Mouse (Mus musculus): ENCODE data around the gene Zfp786.
"Not testable (repeated sequence)": the region's sequence is repeated elsewhere in the genome, so short reads cannot be mapped to it uniquely, and the experiment has no call there.

Gene Zfp786

DNA sequence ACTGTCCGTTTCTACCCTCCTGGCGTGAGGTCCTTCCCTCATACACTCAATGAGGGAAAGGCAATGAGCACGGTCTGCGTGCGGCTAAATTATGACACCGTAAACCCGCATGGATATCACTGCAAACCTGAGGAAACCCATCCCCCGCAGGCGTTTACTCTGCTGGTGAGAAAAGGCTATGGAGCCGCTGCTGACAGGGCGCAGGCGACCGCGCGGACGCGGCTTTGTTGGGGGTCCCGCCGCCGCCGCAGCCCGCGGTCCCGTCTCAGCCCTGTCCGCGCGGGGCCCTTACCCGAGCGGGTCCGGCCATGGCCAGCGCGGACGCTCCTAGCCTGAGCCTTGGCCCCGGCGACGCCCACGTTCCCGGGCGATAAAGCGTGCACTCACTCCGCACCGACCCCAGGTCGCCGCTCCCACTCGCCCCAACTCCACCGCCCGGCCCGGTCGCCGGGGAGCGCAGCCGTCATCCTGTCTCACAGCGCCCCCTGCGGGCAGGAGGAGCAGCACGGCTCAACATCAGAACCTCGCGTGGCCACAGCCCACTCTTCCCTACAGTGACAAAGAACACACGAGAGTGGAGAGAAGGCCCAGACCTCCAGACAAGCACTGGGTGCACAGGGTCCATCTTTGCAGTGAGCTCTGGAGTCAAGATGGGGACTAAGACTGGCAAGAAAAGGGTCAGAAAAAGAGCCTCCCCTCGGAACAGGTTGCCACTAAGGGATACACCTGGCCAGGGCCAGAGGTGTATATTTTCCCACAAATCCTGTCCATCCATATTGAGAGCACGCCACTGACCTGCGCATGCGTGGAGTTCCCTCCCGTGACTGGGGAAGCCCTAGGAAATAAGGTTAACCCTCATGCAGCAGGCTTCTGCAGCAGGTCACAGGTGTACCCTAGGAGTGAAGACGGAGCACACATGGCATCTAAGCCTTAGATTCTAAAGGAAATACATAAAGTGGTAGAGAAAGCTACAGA lies at the start of gene Zfp786:
TSS of gene Zfp786 (minus strand) at position 764 of the 975 bp plus-strand sequence.
- DNase-seq (ENCODE audit: extremely low read depth, low read depth, low spot score): no peak

DNA sequence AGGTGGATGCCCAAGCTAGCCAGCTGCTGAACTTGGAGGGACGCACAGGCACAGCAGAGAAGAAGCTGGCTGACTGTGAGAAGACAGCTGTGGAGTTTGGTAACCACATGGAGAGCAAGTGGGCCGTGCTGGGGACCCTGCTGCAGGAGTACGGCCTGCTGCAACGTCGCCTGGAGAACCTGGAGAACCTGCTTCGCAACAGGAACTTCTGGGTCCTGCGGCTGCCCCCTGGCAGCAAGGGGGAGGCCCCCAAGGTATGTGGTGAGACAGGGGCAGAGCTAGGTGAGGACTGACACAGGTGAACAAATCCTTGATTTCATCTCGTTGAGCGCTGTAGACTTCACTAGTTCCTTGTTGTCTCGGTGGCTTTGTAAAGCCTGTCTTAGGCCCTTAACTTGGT lies 49.5 kb upstream of the Zfp786 start:
- no peak for DNase-seq (ENCODE audit: extremely low read depth, low read depth, low spot score)

DNA sequence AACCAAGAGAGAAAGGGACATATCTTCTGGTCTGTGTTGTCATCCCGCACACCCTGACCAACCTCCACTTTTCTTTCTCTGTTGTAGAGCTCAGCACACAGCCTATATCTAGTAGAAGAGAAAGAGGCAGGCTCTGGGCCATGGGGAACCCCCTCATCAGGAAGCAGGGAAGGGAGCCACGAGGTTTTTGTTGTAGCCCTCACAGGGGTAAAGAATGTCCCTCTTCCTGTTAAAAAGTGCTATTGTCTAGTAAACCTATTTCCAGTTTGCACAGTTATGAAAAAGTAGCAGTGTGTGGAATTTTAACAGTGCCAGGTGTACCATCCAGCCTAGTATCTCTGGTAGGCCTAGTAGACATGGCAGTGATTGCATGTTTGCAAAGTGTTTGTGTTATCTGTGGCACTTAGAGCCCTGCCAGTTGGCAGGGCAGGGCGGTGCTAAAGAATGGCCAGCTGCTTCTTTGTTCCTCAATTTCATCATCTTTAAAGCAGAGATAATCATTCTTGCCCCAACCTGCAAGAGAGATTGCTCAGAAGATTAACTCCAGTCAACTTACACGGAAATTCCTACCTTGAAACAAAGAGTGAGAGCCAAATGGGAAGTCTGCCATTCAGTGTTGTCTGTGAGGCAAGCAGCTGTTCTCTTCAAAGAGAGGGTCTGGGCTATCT lies 48.5 kb upstream of the Zfp786 start:
- DNase-seq (ENCODE audit: extremely low read depth, low read depth, low spot score): peak; percentile 97

DNA sequence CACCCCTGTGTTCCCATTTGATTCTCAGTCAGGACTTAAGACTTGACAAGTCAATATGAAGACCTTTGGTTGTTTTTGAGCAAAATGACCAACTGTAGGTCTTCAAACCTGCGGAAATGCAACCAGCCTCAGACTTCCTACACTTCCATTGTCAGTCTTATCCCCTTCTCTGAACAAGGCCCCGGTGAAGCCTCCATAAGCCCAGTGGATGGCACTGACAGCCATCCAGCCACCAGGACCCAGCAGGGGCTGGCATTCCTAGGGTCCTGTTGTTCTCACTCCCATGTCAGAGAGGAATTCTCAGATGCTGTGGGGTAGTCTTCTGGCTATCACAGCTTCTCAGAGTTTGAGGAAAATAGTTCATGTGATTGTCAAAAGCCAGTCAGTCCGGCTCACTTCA lies 47.9 kb upstream of the Zfp786 start:
- no peak for DNase-seq (ENCODE audit: extremely low read depth, low read depth, low spot score)

DNA sequence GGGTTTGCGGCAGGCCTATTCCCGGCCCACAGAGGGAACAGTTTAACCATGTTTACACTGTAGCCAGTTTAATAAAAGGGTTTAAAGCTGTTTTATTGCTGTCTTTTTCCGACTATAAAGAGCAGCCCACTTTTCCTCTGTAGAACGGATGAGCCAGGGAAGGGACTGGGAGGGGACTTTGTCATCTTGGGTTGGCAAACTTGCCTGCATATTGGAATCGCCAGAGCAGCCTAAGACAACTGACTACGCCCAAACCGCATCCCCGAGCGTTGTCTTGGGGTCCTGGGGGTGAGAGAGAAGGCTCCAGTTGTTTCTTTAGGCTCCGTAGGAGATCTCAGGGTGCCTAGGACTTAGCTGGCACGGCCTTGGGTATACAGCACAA lies 47.5 kb upstream of the Zfp786 start:
- DNase-seq (ENCODE audit: extremely low read depth, low read depth, low spot score): no peak

DNA sequence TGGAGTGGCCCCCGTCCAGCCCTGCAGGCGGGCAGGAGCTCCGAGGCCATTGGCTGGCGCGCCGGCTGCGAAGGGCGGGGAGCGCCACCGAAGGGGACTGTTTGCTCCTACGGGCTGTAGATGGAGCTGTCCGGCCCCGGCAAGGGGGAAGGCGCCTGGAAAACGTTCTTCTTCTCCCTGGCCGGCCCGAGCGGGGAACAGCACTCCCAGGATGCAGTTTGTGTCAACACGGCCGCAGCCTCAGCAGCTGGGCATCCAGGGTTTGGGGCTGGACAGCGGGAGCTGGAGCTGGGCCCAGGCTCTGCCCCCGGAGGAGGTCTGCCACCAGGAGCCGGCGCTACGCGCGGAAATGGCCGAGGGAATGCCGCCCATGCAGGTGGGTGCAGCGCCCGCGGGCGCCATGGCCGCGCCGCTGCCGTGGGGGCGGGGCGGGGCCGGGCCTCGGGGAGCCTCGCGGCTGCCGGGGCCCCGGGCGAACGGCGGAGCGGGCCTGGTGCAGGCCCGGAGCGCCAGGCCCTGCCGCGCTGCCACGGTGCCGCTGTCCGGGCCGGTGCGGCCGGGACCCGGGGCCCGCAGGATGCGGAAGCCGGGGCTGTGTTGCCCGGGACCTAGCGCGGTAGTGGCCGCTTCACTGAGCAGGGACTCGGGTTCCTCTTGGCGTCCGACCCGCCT lies 46.9 kb upstream of the Zfp786 start:
- DNase-seq (ENCODE audit: extremely low read depth, low read depth, low spot score): no peak

DNA sequence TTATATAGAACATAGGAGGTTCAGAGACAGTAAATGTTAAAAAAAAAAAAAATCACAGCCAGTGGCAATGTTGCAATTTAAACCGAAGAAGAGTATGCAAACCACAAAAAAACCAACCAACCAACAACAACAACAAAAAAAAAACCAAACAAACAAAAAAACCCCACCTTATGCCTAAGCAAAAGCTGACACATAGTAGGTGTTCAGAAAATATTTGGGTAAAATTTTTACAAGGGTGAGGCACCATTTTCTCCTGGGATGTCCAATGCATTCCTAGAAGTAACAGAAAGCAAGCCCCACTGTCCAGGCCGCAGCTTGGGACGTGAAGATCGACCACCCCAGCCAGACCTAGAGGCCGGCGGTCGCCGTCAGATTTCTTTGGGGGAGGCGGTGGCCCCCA lies 46.4 kb upstream of the Zfp786 start, which contains the start of gene Zfp282:
TSS of gene Zfp282 (plus strand) at position 147 of the 400 bp plus-strand sequence.
- no peak for DNase-seq (ENCODE audit: extremely low read depth, low read depth, low spot score)

DNA sequence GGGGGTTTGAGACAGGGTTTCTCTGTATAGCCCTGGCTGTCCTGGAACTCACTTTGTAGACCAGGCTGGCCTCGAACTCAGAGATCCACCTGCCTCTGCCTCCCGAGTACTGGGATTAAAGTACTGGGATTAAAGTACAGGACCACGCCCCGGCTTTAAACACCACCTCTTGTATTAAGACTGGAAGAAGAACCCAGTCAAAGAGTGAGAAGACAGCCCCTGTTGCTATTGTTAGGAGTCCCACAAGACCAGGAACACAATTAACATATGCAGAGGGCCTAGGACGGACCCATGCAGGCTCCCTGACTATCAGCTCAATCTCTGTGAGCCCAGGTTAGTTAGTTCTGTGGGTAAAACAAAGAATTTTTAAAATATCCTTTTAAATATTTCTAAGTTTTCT lies 41.6 kb upstream of the Zfp786 start:
- DNase-seq (ENCODE audit: extremely low read depth, low read depth, low spot score): no peak

DNA sequence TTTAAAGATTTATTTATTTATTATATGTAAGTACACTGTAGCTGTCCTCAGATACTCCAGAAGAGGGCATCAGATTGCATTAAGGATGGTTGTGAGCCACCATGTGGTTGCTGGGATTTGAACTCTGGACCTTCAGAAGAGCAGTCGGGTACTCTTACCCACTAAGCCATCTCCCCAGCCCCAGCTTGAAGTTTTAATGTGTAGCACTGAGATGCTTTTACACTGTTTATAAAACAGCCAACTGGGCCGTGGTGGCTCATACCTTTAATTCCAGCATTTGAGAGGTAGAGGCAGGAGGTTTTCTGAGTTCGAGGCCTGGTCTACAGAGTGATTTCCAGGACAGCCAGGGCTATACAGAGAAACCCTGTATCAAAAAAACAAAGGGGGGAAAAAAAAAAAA lies 27.1 kb upstream of the Zfp786 start:
- DNase-seq (ENCODE audit: extremely low read depth, low read depth, low spot score): not testable (repeated sequence)

DNA sequence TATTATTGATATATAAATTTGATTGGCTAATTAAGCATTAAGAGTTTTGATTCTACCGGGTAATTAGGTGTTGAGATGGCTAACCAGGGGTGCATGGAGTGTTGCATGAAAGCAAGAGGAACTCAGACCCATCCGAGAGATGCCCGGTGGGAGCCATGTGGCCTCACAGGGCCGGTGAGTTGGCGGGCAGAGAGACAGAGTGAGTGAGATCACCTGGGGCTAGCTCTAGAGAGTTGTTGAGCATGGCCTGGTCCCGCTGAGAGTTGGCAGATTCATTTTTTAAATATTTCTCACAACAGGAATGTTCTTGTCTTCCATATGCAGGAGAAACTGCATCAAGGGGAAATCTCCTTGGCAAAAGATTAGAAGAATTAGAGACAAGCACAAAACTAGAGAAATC lies 26.6 kb upstream of the Zfp786 start:
- no peak for DNase-seq (ENCODE audit: extremely low read depth, low read depth, low spot score)

DNA sequence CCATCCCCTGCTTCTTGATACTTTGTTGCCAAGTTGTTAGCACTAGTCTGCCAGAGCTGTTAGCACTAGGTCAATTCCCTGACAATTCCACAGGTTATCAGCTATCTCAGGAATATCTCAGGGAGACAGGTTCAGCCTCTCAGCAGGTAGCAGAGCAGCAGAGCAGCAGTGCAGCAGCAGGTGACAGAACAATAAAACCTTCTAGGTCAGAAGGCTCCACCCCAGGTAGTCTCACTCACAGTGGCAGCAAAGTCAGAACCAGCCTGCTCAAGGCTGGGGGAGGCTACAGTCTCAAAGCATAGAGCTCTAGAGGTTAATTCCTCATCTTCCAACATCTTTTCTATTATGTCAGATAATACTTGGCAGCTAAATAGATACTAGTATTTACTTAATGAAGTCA lies 15.1 kb upstream of the Zfp786 start:
- DNase-seq (ENCODE audit: extremely low read depth, low read depth, low spot score): no peak

DNA sequence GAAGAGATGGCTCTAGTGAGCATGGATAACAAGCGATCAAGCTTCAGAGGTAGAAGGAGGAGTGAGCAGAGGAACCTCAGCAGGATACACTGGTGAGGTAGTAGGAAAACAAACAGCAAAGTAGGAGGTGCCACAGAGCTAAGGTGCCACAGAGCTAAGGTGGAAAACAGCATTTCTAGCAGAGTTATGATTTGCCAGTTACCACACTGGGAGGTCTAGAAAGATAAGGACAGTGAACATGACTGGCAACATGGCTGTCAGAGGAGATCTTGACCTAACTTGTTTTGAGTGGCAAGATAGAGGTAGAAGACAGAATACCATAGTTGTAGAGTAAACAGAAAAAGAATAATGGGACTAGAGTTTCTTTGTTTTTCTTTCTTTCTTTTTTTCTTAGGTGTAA lies 11.7 kb upstream of the Zfp786 start:
- no peak for DNase-seq (ENCODE audit: extremely low read depth, low read depth, low spot score)

DNA sequence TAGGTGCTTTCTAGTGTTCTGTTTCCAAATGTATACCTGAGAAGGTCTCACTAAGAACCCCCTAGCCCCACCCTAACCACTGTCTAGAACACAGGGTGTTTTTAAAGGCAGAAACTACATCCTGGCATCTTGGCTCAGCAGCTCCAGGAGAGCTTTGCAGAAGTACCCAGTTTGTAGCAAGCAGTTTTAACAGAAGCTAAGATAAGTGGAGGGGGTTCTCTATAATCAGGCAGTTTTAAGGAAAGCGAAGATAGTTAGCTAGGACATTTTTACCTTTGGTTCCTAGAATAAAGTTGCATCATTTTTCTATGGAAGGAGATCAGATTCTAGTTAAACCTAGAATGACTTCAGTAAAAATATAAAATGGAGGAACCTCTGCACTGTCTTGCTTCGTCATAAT lies 11.2 kb upstream of the Zfp786 start:
- DNase-seq (ENCODE audit: extremely low read depth, low read depth, low spot score): no peak

DNA sequence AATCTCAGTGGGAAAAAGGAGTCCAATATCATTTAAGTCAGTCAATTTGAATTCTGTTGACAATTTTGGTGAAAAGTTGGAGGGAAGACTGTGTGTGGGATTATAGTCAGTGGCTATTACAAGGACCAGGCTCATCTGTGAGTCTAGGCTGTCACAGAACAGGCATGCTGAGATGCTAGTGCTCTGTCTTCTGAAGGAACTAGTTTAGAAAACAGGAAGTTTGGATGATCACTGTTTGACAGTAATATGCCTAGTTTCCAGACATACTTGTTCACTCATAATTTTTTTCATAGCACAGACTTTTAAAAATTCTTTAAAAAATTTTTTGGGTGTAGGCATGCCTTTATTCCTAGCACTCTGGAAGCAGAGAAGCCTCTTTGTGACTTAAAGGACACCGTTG lies 10.4 kb upstream of the Zfp786 start:
- DNase-seq (ENCODE audit: extremely low read depth, low read depth, low spot score): no peak

DNA sequence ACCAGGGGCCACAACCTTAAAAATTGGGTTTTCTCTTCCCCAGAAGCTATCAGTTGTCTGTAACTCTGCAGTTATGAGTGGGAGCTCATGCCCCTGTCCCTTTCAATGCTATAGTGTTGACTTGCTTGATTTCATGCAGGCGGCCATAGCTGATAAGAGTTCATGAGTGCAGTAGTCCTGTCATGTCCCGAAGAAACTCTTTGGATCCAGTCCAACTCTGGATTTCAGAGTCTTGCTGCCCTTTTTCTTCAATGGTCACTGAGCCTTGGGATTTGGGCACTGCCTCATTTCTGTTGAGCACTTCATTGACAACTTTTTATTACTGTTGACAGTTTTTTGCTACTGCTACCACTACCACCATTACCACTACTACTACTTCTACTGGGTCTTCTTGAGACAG lies 7.0 kb upstream of the Zfp786 start:
- DNase-seq (ENCODE audit: extremely low read depth, low read depth, low spot score): no peak

DNA sequence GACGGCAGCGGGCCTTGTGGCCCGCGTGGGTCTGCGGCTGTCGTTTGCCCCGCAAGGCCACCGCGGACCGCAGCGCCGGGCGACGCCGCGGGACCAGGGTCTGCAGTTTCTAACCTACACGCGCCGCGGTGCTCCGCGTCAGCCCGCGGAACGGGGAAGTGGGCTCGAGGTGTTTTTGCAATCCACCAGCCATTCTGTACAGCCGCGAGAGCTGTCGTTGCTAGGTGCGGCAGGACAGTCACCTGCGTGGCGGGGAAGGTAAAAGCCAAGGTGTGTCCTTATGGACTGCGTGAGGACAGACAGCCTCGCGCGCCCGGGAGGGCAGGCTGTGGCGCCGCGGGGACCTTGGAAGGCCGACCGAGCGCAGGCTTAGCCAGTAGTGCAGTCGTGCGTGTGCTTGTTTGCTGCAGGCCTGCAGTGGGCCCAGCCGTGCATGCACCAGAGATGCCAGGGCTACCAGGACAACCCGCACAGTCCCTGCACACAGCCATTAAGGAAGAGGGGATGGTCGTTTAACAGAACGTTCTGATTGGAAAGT lies 5.4 kb upstream of the Zfp786 start:
- no peak for DNase-seq (ENCODE audit: extremely low read depth, low read depth, low spot score)

DNA sequence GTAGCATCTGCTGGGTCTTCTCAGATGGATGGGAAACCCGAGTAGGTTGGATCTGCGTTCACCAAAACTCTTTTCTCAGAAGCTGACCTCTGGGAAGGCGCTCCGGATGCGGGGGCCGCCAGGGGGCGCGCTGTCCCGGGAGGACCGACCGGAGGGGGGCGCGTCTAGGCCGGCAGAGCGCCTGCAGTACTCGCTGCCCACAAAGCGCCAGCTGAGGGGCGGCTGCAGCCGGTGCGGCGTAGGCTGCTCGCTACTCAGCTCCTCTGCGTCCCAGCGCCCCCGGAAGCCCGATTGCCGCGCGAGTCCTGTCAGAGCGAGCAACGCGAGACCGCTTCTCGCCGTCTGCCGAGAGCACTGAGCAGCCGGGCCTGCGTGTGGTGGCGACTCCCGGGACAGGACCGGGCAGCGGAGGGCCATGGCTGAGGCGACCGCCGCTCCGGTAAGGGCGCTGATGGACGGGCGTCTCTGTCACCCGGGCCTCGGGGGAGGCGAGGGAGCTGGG lies 4.9 kb upstream of the Zfp786 start, which contains the start of gene Zfp398:
TSS of gene Zfp398 (plus strand) at position 180 of the 502 bp plus-strand sequence.
- DNase-seq (ENCODE audit: extremely low read depth, low read depth, low spot score): no peak

DNA sequence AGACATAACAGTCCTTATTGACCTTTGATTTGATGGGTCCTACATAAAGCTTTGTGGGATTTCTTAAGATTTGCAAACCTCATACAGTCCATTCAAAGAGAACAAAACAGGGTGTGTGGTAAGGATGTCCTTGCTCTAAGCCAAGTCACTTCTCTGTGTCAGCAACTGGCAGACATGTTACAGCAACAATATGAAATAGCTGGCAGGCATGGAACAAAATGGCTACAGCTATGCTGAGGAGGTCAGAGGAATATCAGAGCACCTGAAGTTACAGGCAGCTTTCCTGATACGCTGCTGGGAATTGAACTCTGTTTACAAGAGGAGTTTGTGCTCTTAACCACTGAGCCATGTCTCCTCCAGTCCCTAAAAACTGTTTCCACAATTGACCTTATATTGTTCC lies 1.6 kb upstream of the Zfp786 start:
- DNase-seq (ENCODE audit: extremely low read depth, low read depth, low spot score): no peak

DNA sequence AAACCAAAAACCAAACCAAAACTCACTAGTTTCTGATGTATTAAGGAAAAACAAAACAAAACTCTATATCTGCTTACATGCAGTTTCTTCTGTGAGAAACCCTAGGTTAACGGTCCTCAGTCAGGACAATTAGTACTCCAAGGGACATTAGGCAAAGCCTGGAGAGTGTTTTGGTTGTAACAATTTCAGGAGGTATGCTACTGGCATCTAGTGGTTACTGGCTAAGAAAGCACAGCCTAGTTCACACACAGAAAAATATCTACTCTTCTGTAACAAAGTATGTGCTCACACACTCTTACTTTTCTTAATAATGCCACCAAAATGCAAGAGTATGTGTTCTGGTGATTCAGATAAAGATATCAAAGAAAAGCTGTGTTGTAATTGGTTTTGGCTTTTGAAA lies 1.7 kb downstream of the Zfp786 start:
- DNase-seq (ENCODE audit: extremely low read depth, low read depth, low spot score): no peak

DNA sequence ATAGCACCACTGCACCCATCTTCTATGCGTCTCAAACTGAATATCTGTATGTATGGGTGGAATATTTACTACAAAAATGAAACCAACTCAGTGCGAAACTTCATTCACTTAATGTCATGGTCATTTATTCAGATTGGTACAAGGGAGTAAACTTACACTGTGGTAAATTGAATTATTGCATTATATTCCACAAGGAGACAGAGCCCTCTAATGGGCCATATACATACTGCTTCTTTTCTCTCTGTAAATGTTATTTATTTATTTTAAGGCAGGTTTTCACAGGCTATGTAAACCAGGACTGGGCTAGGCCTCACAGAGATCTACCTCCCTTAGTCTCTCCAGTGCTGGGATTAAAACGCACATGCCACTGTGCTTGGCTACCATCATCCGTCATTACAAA lies 3.2 kb downstream of the Zfp786 start:
- no peak for DNase-seq (ENCODE audit: extremely low read depth, low read depth, low spot score)

DNA sequence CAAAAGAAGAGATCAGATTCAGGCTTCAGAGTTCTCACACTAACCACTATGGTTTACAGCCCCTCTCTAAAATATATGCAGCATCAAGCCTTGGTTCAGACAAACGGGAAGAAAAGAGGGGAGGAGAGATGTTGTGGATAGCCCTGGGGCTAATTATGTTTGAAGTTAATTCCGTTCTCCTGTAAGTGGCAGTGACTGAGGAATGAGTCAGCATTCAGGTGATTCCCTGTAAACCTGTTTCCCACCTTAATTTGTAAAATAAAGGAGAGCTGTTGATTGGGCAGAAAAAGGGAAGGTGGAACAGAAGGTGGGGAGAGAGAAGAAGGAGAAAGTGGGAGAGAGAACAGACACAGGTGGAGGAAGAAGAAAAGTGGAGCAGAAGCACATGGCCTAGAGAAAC lies 6.4 kb downstream of the Zfp786 start:
- no peak for DNase-seq (ENCODE audit: extremely low read depth, low read depth, low spot score)
